Mouse (Mus musculus) E14TG2a.4 (cell line): ENCODE data around the gene Iqcf5.

ENCODE experiments used
- CTCF ChIP-seq: conservative IDR thresholded peaks from 2 replicates; pipeline ENCODE4 v1.5.1; 2014; ENCODE audit warnings: low read length
- POU5F1 ChIP-seq: IDR thresholded peaks from 2 replicates; pipeline ENCODE4 v1.6.1; 2014; ENCODE audit warnings: low read length, borderline replicate concordance

- no peak for TF ChIP-seq CTCF
- no peak for TF ChIP-seq POU5F1
Measured at GRCm38 (mm10) chr9:106473081-106473752, 41.2 kb upstream of the Iqcf5 start.
